Mouse (Mus musculus): ENCODE data around the gene Tmem206. TPM values are rescaled to one million over a fixed set of nuclear protein-coding genes. Genes with fewer than 3 reads are reported as not detected.

Tmem206 gene
- total RNA-seq, 1 experiment from 2014 or later: 7.7 TPM

DNA sequence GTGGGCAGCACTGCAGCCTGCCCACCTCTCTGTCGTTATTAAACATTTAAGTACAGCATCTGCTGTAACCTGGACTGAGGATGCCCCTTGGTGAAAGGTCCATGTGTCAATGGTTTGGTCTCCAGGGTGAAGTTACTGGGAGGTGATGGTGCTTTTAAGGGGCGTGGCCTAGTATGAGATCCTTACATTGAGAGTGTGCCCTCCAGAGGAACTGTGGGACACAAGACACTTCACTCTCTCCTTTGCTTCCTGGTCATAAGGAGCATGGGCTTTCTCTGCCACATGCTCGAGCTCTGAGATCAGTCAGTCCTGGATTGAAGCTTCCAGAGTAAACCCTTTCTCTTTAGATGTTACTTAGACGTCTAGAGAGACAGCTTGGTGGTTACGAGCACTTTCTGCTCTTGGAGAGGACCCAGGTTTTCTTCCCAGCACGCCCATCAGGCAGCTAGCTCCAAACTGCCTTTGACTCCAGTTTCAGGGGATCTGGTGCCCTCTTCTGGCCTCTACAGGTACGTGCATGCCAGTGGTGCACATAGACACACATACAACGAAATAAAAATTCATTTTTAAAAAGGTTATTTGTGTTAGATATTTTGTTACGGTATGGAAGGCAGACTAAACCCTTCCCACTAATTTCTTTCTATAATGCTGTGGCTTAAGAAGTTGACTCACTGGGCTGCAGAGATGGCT, 17.8 kb upstream of the Tmem206 start:
- no peak for DNase-seq

GRCm38 (mm10) chr1:191311296-191311898, 14.3 kb upstream of the Tmem206 start:
- no peak for DNase-seq

DNA sequence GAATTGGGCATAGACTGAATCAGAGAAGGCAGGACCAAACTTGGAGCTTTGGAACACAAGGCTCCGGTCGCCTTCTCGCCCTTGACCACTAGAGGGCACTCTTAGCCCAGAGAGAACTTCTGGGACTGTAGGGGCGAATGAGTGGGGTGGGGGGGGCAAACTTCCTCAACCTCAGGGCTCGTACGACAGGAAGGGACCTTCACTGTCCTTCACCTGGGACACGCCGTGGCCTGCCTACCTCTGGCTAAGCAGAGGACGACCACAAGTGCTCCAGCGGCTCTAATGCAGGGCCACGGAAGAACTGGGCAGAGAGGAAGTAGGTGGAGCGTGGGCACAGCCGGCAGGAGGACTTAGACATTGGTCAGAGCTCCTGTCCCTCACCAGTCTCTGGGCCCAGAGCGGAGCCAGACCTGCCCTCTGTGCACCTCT, 13.2 kb upstream of the Tmem206 start:
- peak; percentile 83 for DNase-seq

GRCm38 (mm10) chr1:191313158-191313557, 12.6 kb upstream of the Tmem206 start:
- DNase-seq: no peak

DNA sequence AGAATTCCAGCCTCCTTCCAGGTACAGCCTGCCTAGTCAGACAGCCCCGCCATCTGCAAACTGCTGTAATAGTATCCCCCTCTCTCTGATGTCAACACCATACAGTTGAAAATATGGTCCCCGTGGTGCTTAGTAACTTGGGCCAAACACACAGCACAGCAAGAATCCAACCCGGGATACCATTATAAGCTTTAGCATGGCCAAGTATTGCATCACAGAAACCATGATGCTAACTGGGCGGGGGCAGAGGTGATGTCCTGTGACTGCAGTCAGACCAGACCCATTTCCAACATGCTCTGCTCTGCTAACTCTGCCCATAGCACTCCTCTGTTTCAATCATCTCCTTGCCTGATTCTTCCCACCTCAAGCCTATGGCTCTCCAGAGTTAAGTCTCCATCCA, 11.8 kb upstream of the Tmem206 start:
- DNase-seq: no peak

- no peak for DNase-seq
Observed at GRCm38 (mm10) chr1:191316818-191317217, 8.9 kb upstream of the Tmem206 start.

GRCm38 (mm10) chr1:191317591-191318196, 8.0 kb upstream of the Tmem206 start, which contains the start of gene Nenf:
Gene Nenf (minus strand): TSS chr1:191318194.
- DNase-seq: peak; percentile 83

DNA sequence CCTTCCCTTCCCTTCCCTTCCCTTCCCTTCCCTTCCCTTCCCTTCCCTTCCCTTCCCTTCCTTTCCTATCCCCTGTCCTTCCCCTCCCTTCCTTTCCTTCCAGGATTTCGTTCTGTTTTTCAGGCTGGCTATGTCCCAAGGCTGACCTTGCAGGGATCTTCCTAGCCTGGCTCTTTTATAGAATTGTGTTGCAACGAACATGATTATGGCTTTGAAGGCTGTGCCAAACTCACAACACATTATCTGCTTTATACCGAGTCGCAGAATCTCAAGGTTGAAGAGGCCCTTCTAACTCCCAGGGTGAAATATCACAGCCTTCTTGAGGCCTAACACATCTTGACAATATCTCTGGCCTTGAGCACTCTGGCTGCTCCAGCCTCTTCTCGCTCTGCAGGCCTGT, 7.0 kb upstream of the Tmem206 start:
- DNase-seq: peak; percentile 52

DNA sequence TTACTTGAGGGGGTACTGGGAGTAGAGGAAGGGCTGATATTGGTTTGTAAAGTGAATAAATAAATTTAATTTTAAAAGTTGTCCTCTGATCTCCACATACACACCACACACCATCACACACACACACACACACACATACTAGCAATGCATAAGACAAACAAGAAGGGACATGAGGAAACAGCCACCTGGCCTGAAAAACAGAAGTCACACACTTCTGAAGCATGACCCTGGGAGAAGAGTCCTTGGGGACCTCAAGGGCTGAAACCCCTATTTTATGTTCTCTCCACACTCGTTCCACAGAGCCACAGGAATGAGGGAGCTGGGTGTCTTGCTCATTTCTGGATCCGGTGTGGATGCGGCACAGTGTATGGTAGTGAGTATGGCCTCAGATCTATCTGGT, 2.3 kb upstream of the Tmem206 start:
- no peak for DNase-seq

DNA sequence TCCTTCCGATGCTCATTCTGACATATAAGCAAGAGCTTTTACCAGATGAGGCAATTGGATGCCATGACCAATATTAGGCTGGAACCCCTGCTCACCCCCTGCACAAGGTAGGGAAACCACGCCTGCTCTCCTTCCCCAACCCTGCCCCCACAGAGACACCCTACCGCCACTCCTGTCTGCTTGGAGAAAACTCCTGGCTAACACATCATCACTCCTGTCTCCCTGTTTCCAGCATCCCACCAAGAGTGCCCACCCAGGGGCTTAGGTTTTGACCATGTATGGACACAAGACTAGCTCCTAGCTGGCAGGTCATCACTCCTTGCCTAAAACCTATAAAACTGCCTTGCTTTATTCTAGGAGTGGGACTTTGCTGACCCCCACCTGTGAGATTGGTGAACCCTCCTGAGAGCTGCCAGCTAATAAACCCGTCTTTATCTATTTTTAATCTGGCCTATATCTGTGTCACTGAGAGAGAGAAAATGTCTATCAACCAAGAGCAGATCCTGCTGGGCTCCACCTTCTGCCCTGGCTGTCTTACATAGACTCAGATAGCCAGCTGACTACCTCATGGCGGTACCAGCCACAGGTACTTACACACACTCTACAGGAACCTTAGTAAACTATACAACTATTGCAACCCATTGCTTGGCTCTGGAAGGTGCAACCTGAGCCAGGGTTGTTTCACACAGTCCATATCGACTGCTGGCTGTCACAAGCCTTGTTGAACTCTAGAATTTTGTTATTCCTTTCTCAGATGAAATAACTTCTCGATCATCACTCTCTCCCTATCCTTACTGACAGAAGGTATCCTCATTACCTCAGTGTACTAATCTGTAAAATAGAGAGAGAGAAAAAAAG, 750 bp upstream of the Tmem206 start:
- no peak for DNase-seq

GRCm38 (mm10) chr1:191326233-191326882, 646 bp downstream of the Tmem206 start:
- DNase-seq: peak; percentile 50

DNA sequence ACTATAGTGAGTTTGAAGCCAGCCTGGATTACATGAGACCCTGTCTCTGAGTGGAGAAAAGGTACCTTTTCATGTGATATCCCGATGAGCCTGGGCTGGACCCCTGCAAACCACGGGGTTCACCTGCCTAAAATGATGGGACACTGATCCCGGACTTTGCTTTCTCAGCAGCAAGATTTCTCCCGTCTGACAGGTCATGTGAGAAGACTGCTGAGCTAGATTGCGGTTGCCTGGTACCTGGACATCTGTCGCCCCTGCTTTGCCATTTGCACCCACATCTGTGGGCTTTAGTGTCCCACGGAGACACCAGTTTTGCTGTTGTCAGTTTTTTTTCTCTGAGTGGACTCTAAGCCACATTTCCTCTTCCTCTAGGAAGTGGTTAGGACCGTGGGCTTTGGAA, 1.5 kb downstream of the Tmem206 start:
- DNase-seq: no peak

DNA sequence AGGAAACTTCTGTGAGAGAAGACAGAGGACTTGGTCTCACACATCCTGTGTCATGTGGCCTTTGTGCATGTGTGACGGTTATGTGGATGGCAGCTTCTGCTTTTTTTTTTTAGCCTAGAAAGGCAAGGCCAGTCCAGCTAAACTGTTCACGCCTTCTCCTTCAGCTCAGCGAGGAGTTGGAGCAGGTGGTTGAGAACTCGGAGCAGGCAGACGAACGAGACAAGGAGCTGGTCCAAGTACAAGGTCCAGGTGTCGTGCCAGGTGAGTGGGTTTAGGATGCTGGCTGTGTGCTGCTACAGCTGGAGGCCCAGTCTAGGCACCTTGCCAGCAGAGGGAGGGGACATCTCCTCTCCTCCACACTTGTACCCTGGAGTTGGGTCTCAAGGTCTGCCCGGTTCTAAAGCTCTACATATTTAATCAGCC, 2.3 kb downstream of the Tmem206 start:
- peak; percentile 36 for DNase-seq

GRCm38 (mm10) chr1:191330356-191330755, 4.6 kb downstream of the Tmem206 start:
- no peak for DNase-seq

- DNase-seq: no peak
Observed at GRCm38 (mm10) chr1:191334500-191334899, 8.8 kb downstream of the Tmem206 start.

- DNase-seq: no peak
Observed at GRCm38 (mm10) chr1:191339876-191340275, 14.2 kb downstream of the Tmem206 start.

DNA sequence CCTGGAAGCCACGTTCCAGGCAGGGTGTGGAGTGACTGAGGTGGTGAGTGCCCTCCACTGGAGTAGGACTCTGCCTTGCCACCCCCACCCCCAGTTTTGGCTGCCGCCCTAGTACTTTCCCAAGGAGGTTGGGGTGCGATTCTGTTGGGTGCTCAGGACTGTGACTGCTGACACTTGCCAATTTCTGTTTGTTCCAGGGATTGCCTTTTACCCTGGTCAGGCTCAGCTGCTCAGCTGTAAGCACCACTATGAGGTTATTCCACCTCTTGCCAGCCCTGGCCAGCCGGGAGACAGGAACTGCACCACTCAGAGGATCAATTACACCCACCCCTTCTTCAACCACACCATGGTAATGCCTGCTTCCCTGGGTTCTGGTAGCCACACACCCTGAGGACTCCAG, 14.8 kb downstream of the Tmem206 start:
- no peak for DNase-seq

DNA sequence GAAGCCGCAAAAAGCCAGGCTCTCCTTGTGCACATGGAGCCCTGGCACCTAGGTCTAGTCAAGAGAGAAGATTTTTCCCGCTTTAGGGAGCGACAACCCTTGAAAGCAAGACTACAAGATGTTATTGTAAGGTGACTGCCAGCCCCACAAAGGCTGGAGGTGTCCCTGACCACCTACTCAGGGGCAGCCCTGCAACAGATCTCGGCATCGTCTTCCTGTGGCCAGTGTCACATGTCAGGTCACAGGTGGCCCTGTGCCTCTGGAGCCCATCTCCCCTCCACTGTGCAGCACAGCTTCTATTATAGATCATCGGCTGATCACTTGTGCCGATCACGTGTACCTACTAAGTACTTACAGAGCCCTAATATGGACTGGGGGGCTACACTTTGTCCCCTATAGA, 21.9 kb downstream of the Tmem206 start:
- DNase-seq: no peak

DNA sequence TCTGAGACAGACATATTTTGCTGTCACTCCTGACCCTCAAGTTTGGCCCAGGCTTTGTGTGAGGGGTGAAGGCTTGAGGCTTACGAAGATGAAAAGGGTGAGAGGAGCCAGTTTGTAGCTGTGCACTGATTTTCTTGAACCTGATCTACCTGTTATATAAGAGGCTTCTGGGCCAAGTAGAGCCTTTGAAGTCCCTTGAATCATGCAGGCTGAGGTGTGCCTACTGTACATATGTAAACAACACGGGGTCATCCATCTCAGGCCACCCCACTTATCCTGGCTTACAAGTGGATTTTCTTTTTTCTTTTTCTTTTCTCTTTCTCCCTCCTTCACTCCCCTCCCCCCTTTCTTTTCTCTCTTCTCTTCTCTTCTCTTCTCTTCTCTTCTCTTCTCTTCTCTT, 22.9 kb downstream of the Tmem206 start:
- no peak for DNase-seq

DNA sequence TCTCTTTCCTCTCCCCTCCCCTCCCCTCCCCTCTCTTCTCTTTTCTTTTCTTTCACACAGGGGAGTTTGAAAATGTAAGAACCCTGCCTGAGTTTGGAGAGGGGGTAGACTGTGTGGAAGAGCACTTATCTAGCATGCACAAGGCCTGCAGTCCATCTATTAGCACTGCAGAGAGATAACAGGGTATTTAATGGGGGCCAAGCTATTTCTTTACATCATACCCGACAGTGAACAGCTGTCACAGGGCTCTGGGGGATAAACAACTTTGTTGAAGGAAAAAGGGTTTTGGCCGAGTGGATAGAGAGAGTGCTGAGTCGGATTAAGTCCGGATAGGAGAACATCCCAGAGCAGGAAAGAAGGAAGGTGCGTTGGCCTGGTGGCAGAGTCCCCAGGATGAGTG, 23.3 kb downstream of the Tmem206 start:
- DNase-seq: no peak

DNA sequence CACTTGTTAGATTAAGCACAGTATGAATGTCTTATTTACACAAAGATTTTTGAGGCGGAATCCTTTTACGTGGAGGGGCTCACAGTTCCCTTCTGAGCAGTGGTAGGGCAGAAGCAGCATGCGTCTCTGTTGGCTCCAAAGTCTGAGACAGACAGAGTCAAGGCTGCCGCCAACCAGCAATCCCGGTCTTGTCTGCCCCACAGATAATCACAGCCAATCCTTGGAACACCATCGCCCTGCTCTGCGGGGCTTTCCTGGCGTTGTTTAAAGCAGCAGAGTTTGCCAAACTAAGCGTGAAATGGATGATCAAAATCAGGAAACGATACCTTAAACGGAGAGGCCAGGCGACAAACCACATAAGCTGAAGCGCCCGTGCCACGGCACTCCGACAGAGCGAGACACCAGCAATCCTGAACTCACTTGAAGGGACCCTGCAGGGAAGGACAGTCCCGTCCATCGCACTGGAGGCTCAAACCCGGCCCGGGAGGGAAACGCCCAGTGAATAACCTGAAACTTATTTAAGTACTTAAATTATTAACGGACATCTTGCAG, 23.9 kb downstream of the Tmem206 start:
- no peak for DNase-seq

- no peak for DNase-seq
Observed at GRCm38 (mm10) chr1:191350355-191350754, 24.6 kb downstream of the Tmem206 start.

Data from adrenal gland, postnatal 25 days (tissue).